Mouse (Mus musculus): Measurements from ENCODE around the gene Tedc1. TPM values are rescaled to one million over a fixed set of nuclear protein-coding genes. Genes with fewer than 3 reads are reported as not detected.

The Tedc1 gene
- polyA plus RNA-seq, 1 experiment: 2.0 TPM

DNA sequence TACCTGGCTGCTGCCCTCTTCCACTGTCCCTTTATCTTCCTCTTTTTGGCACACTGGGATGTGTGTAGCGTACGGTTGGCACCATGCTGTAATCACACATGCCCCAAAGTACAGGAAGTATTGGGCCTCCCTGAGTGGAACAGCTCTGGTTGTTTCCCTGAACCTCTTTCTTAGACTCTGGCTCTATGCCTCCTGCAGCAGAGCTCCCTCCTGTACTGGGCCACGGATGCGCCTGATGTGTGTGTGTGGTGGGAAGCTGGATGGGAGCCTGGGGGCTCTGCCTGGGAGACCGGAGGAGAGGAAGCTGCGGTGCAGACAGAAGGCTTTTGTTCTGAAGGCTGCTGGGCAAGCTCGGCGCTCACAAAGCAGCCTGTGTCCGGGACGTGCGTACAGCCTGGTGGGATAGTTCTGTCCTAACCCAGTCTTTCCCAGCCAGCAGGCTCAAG is 7.4 kb downstream of the Tedc1 start:
- Histone ChIP-seq H3K4me1 (ENCODE audit: control insufficient read depth, insufficient read depth, low read length) (no peaks in the 10 kb centered on the region), H3K4me3 (ENCODE audit: insufficient read depth, low read length) (no peak overlapping the region), H3K27ac (ENCODE audit: insufficient read depth, low read length) (peak overlapping the region; percentile 74; the same call in 1 of the 2 replicates)
- TF ChIP-seq CTCF (IDR thresholded peaks at IDR 0.05; ENCODE audit: extremely low read depth, insufficient read depth, low read length) (no peak), POLR2A (IDR thresholded peaks at IDR 0.05; ENCODE audit: extremely low read depth, insufficient read depth, low read length) (no peak)

DNA sequence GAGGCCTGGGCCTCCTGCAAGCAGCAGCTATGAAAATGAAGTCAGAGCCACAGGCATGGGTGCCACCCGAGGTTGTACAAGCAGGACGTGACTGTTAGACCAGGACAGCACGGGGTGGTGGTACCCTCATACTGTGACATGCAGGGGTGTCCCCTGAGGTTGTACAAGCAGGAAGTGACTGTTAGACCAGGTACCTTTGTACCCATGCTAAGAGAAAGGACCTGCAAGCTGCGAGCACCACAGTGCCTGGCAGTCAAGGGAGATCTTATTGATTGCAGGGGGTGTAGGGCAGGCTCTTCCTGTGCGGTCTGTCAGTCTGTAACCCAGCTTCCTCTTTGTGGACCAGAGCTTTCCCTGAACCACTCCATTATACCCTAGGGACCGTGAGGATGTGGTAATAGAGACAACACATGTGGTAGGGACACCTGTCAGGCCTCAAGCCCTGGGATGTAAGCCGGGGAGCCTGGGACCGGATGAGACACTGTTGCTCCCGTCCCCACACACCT is 11.9 kb downstream of the Tedc1 start:
- TF ChIP-seq POLR2A (IDR thresholded peaks at IDR 0.05; ENCODE audit: extremely low read depth, insufficient read depth, low read length) (no peak), CTCF (IDR thresholded peaks at IDR 0.05; ENCODE audit: extremely low read depth, insufficient read depth, low read length) (no peak)
- Histone ChIP-seq H3K27ac (ENCODE audit: insufficient read depth, low read length) (no peak overlapping the region), H3K4me3 (ENCODE audit: insufficient read depth, low read length) (no peak overlapping the region)

DNA sequence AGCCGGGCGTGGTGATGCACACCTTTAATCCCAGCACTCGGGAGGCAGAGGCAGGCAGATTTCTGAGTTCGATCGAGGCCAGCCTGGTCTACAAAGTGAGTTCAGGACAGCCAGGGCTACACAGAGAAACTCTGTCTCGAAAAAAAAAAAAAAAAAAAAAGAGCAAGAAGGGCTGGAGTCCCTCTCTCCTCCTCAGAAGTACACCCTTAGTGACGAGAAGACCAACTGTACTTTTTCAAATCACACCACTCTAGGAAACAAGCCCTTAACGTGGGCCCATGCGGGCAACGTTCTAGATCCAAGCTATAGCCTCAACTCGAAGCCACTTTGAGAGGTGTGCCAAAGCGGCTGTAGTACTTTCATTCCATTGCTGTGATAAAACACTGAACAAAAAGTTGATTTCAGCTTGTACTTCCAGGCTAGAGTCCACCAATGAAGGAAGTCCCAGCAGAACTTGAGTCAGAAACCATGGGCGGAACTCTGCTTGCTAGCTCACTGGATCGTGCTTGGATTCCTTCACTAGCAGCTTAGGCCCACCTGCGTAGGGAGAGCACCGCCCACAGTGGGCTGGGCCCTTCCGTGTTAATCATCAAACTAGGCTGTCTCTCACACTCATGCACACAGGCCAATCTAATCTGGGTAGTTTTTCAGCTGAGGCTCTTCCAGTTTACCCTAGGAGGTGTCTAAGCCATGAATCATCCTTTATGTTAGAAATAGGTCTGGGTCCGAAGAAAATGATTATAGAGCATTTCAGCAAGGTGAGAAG is 20.9 kb downstream of the Tedc1 start:
- H3K4me3 ChIP-seq (ENCODE audit: insufficient read depth, low read length): no peak overlapping the region
- H3K27ac ChIP-seq (ENCODE audit: insufficient read depth, low read length): no peak overlapping the region
- no peaks in the 10 kb centered on the region for H3K4me1 ChIP-seq (ENCODE audit: control insufficient read depth, insufficient read depth, low read length)
- no peak for TF ChIP-seq CTCF (IDR thresholded peaks at IDR 0.05; ENCODE audit: extremely low read depth, insufficient read depth, low read length)
- no peak for TF ChIP-seq POLR2A (IDR thresholded peaks at IDR 0.05; ENCODE audit: extremely low read depth, insufficient read depth, low read length)

More for the DNA sequence above, 11.9 kb downstream of the Tedc1 start:
- no peaks in the 10 kb centered on the region for H3K4me1 ChIP-seq (ENCODE audit: control insufficient read depth, insufficient read depth, low read length)

DNA sequence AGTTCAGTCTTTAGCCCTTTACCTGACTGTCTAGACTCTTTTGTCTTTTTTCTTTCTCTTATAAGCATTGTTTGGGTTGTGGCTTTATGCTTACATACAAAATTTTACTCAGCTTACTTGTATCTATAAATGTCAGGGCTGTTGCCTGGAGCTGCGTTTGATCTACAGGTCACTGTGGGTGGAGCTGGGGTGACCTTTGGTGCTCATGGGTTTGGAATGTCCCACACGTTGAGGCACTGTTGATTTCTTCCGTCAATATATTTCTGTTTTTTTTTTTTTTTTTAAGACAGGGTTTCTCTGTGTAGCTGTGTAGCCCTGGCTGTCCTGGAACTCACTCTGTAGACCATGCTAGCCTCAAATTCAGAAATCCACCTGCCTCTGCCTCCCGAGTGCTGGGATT is 24.8 kb downstream of the Tedc1 start:
- TF ChIP-seq CTCF (IDR thresholded peaks at IDR 0.05; ENCODE audit: extremely low read depth, insufficient read depth, low read length): no peak
- TF ChIP-seq POLR2A (IDR thresholded peaks at IDR 0.05; ENCODE audit: extremely low read depth, insufficient read depth, low read length): no peak
- H3K4me1 ChIP-seq (ENCODE audit: control insufficient read depth, insufficient read depth, low read length): no peaks in the 10 kb centered on the region
- H3K27ac ChIP-seq (ENCODE audit: insufficient read depth, low read length): no peak overlapping the region
- no peak overlapping the region for H3K4me3 ChIP-seq (ENCODE audit: insufficient read depth, low read length)

DNA sequence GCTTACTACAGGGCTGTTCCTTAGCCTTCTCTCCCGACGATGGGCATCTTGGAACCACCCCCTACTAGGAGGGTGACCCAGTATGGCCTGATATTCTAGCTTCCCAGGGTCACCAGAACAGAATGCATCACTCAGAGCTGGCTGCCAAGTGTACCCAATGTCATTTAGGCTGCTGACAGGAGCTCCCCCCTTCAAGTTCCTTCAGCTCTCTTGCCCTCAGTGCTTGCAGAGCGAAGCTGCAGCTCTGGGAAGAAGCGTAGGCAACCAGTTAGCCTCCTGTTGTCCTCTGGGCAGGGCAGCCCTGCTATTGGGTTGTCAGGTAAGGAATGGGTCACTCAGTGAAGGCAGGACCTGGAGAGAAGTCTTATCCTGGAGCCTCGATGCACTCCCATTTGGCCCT is 28.7 kb downstream of the Tedc1 start:
- Histone ChIP-seq H3K27ac (ENCODE audit: insufficient read depth, low read length) (no peak overlapping the region), H3K4me1 (ENCODE audit: control insufficient read depth, insufficient read depth, low read length) (peaks cover 1% of the 10 kb centered on the region; the same call in 1 of the 2 replicates), H3K4me3 (ENCODE audit: insufficient read depth, low read length) (no peak overlapping the region; the same call in 1 of the 2 replicates)
- TF ChIP-seq POLR2A (IDR thresholded peaks at IDR 0.05; ENCODE audit: extremely low read depth, insufficient read depth, low read length) (no peak), CTCF (IDR thresholded peaks at IDR 0.05; ENCODE audit: extremely low read depth, insufficient read depth, low read length) (no peak)

DNA sequence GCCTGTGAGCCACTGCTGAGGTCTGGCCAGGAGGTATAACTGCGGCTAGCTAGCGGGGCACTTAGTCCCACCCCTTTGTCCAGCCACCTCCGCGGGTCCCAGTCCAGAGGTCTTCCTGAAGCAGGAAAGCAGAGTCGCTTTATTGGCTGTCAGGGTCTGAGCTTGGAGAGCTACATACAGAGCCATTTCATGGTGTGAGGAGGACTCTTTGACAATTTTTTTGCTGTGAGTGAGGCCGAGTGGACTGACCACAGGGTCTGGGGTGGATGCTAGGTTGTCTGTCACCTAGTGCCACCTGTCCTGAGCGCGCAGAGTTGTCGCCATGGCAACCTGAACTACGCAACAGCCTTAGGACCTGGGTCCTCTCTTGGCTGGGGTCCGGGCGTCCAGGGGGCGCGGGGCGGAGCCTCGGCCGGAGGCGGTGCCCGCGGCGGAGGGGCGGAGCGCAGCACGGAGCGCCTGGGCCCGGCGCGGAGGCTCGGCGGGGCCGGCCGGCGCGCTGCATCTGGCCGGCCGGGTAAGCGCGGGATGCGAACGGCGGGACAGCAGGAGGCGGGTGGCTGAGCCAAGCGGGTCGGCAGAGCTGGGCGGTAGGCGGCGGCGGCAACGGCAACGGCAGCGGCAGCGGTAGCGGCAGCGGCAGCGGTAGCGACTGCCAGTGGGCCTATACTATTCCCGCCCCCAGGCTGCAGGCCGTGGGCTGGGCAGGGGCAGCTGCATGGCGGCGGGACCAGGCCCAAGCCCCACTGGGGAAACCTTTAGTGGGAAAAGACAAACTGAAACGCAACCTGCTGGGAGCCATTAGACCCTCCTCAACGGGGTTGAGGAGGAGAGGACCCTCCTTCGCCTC is 29.4 kb downstream of the Tedc1 start, which contains the start of gene Tmem121:
Gene Tmem121, plus strand, starts transcription at position 489 of the 850 bp plus-strand sequence.
- Histone ChIP-seq H3K27ac (ENCODE audit: insufficient read depth, low read length) (0 out of 2 replicates have a peak within 1 kb of the TSS, but pooled peaks have one; percentile 0), H3K4me3 (ENCODE audit: insufficient read depth, low read length) (peak within 1 kb of the TSS; percentile 54), H3K4me1 (ENCODE audit: control insufficient read depth, insufficient read depth, low read length) (peaks cover 1% of the 10 kb centered on the region; the same call in 1 of the 2 replicates)
- TF ChIP-seq CTCF (IDR thresholded peaks at IDR 0.05; ENCODE audit: extremely low read depth, insufficient read depth, low read length) (no peak), POLR2A (IDR thresholded peaks at IDR 0.05; ENCODE audit: extremely low read depth, insufficient read depth, low read length) (no peak)

DNA sequence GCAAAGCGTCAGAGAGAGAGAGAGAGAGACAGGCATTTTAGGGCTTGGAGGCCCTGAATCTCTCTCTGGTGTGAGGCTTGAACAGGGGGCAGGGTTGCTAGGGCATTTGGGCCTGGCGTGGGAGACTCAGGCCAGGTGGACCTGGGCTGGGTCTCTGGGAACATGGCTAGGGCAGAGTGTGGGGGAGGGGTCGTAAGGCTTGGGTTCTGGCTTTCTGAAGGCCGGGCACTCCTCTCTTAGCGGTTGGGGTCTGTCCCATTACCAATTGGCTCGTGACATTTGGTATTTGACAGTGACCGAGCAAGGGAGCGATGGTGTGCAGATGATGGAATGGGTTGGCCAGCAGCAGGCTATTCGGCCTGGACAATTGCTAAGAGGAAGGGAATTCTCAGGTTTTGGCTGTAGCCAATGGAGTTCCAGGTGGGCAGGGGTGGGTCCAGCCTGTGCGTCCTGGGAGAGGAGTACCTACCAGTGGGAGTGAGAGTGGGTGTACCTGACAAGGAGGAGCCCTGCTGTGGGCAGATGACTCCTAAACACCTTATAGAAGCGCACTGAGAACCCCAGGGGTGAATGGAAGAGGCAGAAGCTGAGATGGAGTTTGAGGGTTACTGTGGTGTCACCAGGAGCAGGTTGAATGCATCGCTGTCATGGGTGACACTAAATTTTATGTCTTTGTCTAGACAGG is 30.2 kb downstream of the Tedc1 start:
- peak overlapping the region; percentile 54 for H3K4me3 ChIP-seq (ENCODE audit: insufficient read depth, low read length)
- H3K4me1 ChIP-seq (ENCODE audit: control insufficient read depth, insufficient read depth, low read length): peaks cover 1% of the 10 kb centered on the region; the same call in 1 of the 2 replicates
- 0 out of 2 replicates have a peak overlapping the region, but pooled peaks have one; percentile 0 for H3K27ac ChIP-seq (ENCODE audit: insufficient read depth, low read length)
- no peak for TF ChIP-seq POLR2A (IDR thresholded peaks at IDR 0.05; ENCODE audit: extremely low read depth, insufficient read depth, low read length)
- TF ChIP-seq CTCF (IDR thresholded peaks at IDR 0.05; ENCODE audit: extremely low read depth, insufficient read depth, low read length): no peak

DNA sequence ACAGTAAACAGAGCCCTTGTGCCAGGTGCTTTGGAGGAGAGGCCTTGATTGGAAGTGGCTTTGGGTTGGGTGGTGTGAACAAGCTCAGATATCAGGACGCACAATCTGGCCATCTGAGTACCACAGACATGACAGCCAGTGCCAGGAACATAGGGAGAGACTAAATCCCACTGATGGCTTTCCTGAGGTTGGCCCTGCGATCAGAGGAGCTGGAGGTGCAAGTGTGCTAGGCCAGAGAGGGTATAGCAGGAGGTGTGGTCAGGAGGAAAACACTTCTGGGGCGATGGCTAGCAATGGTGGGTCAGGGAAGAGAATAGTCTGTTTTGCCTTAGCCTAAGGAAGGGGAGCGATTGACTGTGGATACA is 30.8 kb downstream of the Tedc1 start:
- no peak overlapping the region for H3K27ac ChIP-seq (ENCODE audit: insufficient read depth, low read length)
- TF ChIP-seq POLR2A (IDR thresholded peaks at IDR 0.05; ENCODE audit: extremely low read depth, insufficient read depth, low read length) (no peak), CTCF (IDR thresholded peaks at IDR 0.05; ENCODE audit: extremely low read depth, insufficient read depth, low read length) (no peak)
- peak overlapping the region; percentile 54 for H3K4me3 ChIP-seq (ENCODE audit: insufficient read depth, low read length)
- peaks cover 1% of the 10 kb centered on the region; the same call in 1 of the 2 replicates for H3K4me1 ChIP-seq (ENCODE audit: control insufficient read depth, insufficient read depth, low read length)

All from cortical plate, adult 2 months (tissue).